Mouse (Mus musculus): ENCODE data around the gene Rab3ip. TPM values are rescaled to one million over a fixed set of nuclear protein-coding genes. Genes with fewer than 3 reads are reported as not detected.

Rab3ip gene
- 43.2 and 47.3 TPM in 2 replicates for polyA plus RNA-seq (2016; fragmentation: Nextera tagmentation; extraction: Ambion mirVana)

DNA sequence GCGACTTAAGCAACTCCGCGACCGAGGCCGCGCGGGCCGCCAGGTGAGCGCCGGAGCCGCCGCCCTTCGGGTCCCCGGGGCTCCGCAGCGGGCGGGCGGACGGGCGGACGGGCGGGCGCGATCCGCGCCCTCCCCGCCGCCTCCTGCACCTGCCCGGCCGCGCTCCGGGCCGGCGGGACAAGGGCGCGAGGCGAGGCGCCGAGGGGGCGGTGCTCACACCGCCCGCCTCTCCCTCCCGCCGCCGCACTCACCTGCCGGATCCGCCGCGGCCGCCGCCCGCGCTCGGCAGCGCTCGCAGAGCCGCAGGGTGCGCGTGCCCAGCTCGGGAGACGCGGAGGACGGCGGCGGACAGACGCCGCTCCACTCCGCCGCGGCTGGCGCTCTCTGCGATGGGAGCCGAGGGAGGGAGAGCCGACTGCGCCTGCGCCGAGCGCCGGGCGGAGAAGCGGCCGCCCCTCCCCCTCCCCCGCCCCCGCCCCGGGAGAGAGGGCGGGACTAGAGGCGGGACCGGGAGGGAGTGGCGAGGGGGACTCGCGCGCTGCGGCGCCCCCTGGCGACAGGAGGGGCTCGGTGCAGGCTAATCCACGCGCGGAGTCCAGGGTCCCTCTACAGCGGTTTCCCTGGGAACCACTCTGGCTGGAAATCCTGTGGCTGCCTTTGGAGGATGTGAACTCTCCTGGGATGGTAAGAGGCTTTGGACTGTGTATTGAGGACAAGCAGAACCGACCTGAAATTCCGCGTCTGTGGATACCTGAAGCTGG is at the start of gene Rab3ip:
Gene Rab3ip, minus strand, starts transcription at position 761 of the 761 bp plus-strand sequence.
- peak; percentile 96 for DNase-seq (ENCODE audit: low spot score)
- Histone ChIP-seq H3K4me3 (peak within 1 kb of the TSS; percentile 74), H3K27me3 (ENCODE audit: low read depth, poor library complexity, severe bottlenecking) (no peaks in the 10 kb centered on the region), H3K36me3 (no peaks in the 10 kb centered on the region), H3K27ac (replicated peaks) (peak within 1 kb of the TSS; percentile 93), H3K9me3 (replicated peaks) (0 out of 2 replicates have a peak, but pooled peaks cover 5% of the 10 kb centered on the region), H3K4me1 (peaks cover 25% of the 10 kb centered on the region)
- under 1% methylated on average over 88 of the region's 103 CpGs for WGBS

GRCm38 (mm10) chr10:116998716-116999455 is 48.3 kb upstream of the Rab3ip start:
- no peak for DNase-seq (ENCODE audit: low spot score)
- Histone ChIP-seq H3K4me3 (no peak overlapping the region), H3K9me3 (replicated peaks) (no peaks in the 10 kb centered on the region), H3K36me3 (no peaks in the 10 kb centered on the region), H3K27me3 (ENCODE audit: low read depth, poor library complexity, severe bottlenecking) (no peaks in the 10 kb centered on the region), H3K27ac (replicated peaks) (no peak overlapping the region), H3K4me1 (peaks cover 13% of the 10 kb centered on the region)
- WGBS, result 90% methylated on average over 17 of the region's 17 CpGs

DNA sequence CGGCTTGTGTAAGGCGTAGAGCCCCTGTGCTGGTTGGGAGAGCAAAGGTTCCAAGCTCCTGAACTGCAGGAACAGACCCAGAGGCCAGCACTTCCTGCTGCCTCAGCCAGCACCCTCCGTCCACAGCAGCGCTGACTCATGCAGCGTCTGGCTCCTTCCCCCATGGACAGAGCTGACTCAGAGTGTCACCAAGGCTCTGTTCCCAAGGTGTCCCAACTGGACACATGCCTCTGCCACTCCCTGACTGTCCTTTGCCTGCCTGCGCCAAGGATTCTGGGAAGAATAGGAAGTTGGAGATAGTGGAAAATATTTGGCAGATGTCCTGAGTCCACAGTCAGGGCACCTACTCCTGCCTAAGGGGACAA is 45.6 kb upstream of the Rab3ip start:
- Histone ChIP-seq H3K36me3 (no peaks in the 10 kb centered on the region), H3K4me3 (no peak overlapping the region), H3K27me3 (ENCODE audit: low read depth, poor library complexity, severe bottlenecking) (no peaks in the 10 kb centered on the region), H3K9me3 (replicated peaks) (no peaks in the 10 kb centered on the region), H3K27ac (replicated peaks) (0 out of 2 replicates have a peak overlapping the region, but pooled peaks have one; percentile 9), H3K4me1 (peaks cover 13% of the 10 kb centered on the region)
- WGBS, result 79% methylated on average over 6 of the region's 6 CpGs
- DNase-seq (ENCODE audit: low spot score), result no peak

- DNase-seq (ENCODE audit: low spot score), result no peak
- WGBS, result 70% methylated on average over 6 of the region's 6 CpGs
- no peaks in the 10 kb centered on the region for H3K9me3 ChIP-seq (replicated peaks)
- H3K4me3 ChIP-seq, result no peak overlapping the region
- 0 out of 2 replicates have a peak overlapping the region, but pooled peaks have one; percentile 9 for H3K27ac ChIP-seq (replicated peaks)
- H3K27me3 ChIP-seq (ENCODE audit: low read depth, poor library complexity, severe bottlenecking), result no peaks in the 10 kb centered on the region
- peaks cover 13% of the 10 kb centered on the region for H3K4me1 ChIP-seq
- no peaks in the 10 kb centered on the region for H3K36me3 ChIP-seq
Measured at GRCm38 (mm10) chr10:116995584-116996235, 45.1 kb upstream of the Rab3ip start.

GRCm38 (mm10) chr10:116995162-116995561 is 44.6 kb upstream of the Rab3ip start:
- Histone ChIP-seq H3K27ac (replicated peaks) (no peak overlapping the region), H3K4me1 (peaks cover 13% of the 10 kb centered on the region), H3K36me3 (no peaks in the 10 kb centered on the region), H3K27me3 (ENCODE audit: low read depth, poor library complexity, severe bottlenecking) (no peaks in the 10 kb centered on the region), H3K9me3 (replicated peaks) (no peaks in the 10 kb centered on the region), H3K4me3 (no peak overlapping the region)
- DNase-seq (ENCODE audit: low spot score), result no peak
- WGBS, result 88% methylated on average over 5 of the region's 5 CpGs

GRCm38 (mm10) chr10:116993971-116994370 is 43.4 kb upstream of the Rab3ip start:
- Histone ChIP-seq H3K4me3 (no peak overlapping the region), H3K9me3 (replicated peaks) (no peaks in the 10 kb centered on the region), H3K4me1 (peaks cover 14% of the 10 kb centered on the region), H3K36me3 (no peaks in the 10 kb centered on the region), H3K27ac (replicated peaks) (no peak overlapping the region), H3K27me3 (ENCODE audit: low read depth, poor library complexity, severe bottlenecking) (no peaks in the 10 kb centered on the region)
- DNase-seq (ENCODE audit: low spot score), result no peak
- 90% methylated on average over 8 of the region's 8 CpGs for WGBS

- no peak within 1 kb of the TSS for H3K4me3 ChIP-seq
- WGBS, result 65% methylated on average over 21 of the region's 21 CpGs
Measured at GRCm38 (mm10) chr10:116986264-116987082, 35.9 kb upstream of the Rab3ip start, which contains the start of gene Best3. Gene Best3, plus strand, starts transcription at chr10:116986314.

DNA sequence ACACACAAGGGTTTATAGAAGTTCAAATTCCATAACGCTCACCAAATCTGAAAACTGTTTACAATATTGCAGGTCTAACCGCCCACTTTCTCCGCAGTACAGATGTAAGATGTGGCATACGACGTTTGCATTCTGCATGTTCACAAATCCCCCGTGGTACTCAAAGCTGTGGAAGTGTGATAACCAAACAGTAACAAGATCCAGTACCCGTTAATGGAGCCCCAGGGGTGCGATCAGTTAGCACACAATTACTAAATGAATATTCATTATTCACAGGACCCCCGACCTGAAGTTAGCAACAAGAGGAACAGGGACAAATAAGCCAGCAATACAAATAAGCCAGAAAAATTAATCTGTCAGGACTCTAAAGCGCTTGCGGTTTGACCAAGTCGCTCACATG is 34.3 kb upstream of the Rab3ip start:
- H3K4me1 ChIP-seq, result peaks cover 31% of the 10 kb centered on the region
- no peak overlapping the region for H3K27ac ChIP-seq (replicated peaks)
- H3K36me3 ChIP-seq, result no peaks in the 10 kb centered on the region
- H3K9me3 ChIP-seq (replicated peaks), result no peaks in the 10 kb centered on the region
- no peak overlapping the region for H3K4me3 ChIP-seq
- WGBS, result 80% methylated on average over 12 of the region's 12 CpGs
- DNase-seq (ENCODE audit: low spot score), result no peak
- no peaks in the 10 kb centered on the region for H3K27me3 ChIP-seq (ENCODE audit: low read depth, poor library complexity, severe bottlenecking)

More at GRCm38 (mm10) chr10:116986264-116987082, 35.9 kb upstream of the Rab3ip start, which contains the start of gene Best3:
- Histone ChIP-seq H3K27me3 (ENCODE audit: low read depth, poor library complexity, severe bottlenecking) (no peaks in the 10 kb centered on the region), H3K36me3 (no peaks in the 10 kb centered on the region), H3K4me1 (peaks cover 31% of the 10 kb centered on the region), H3K9me3 (replicated peaks) (no peaks in the 10 kb centered on the region), H3K27ac (replicated peaks) (peak within 1 kb of the TSS; percentile 68)
- DNase-seq (ENCODE audit: low spot score), result peak; percentile 18

- no peaks in the 10 kb centered on the region for H3K27me3 ChIP-seq (ENCODE audit: low read depth, poor library complexity, severe bottlenecking)
- H3K9me3 ChIP-seq (replicated peaks), result no peaks in the 10 kb centered on the region
- H3K4me3 ChIP-seq, result no peak overlapping the region
- no peak overlapping the region for H3K27ac ChIP-seq (replicated peaks)
- 69% methylated on average over 4 of the region's 4 CpGs for WGBS
- DNase-seq (ENCODE audit: low spot score), result no peak
- peaks cover 20% of the 10 kb centered on the region for H3K4me1 ChIP-seq
- no peaks in the 10 kb centered on the region for H3K36me3 ChIP-seq
Measured at GRCm38 (mm10) chr10:116982526-116982925, 32.0 kb upstream of the Rab3ip start.

DNA sequence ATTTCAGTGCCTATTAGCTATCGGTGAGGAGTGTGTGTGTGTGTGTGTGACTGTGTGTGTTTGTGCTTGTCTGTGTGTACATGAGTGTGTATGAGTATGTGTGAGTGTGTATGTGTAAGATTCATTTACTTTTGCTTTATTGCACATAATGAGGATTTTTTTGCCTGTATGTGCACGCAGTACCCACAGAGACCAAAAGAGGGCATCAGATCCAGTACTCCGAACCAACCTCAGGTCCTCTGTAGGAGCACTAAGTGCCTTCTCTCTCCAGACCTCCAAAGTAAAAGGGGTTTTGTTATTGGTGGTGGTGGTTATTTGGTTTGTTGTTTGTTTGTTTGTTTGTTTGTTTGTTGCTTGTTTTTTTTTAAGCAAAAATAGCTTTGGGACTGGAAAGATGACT is 30.3 kb upstream of the Rab3ip start:
- Histone ChIP-seq H3K27me3 (ENCODE audit: low read depth, poor library complexity, severe bottlenecking) (no peaks in the 10 kb centered on the region), H3K27ac (replicated peaks) (no peak overlapping the region), H3K4me3 (no peak overlapping the region), H3K36me3 (no peaks in the 10 kb centered on the region), H3K4me1 (peaks cover 4% of the 10 kb centered on the region; the same call in 1 of the 2 replicates), H3K9me3 (replicated peaks) (no peaks in the 10 kb centered on the region)
- no peak for DNase-seq (ENCODE audit: low spot score)
- 67% methylated on average over 3 of the region's 3 CpGs for WGBS

- H3K36me3 ChIP-seq, result no peaks in the 10 kb centered on the region
- no peak for DNase-seq (ENCODE audit: low spot score)
- no peaks in the 10 kb centered on the region for H3K9me3 ChIP-seq (replicated peaks)
- H3K4me3 ChIP-seq, result no peak overlapping the region
- WGBS, result 78% methylated on average over 4 of the region's 4 CpGs
- H3K4me1 ChIP-seq, result peaks cover 4% of the 10 kb centered on the region; the same call in 1 of the 2 replicates
- H3K27me3 ChIP-seq (ENCODE audit: low read depth, poor library complexity, severe bottlenecking), result no peaks in the 10 kb centered on the region
- H3K27ac ChIP-seq (replicated peaks), result no peak overlapping the region
Measured at GRCm38 (mm10) chr10:116980273-116980672, 29.7 kb upstream of the Rab3ip start.

GRCm38 (mm10) chr10:116978841-116979240 is 28.3 kb upstream of the Rab3ip start:
- Histone ChIP-seq H3K4me3 (no peak overlapping the region), H3K27ac (replicated peaks) (no peak overlapping the region), H3K36me3 (no peaks in the 10 kb centered on the region), H3K27me3 (ENCODE audit: low read depth, poor library complexity, severe bottlenecking) (no peaks in the 10 kb centered on the region), H3K9me3 (replicated peaks) (no peaks in the 10 kb centered on the region), H3K4me1 (no peaks in the 10 kb centered on the region)
- WGBS, result 92% methylated on average over 9 of the region's 9 CpGs
- no peak for DNase-seq (ENCODE audit: low spot score)

Data from midbrain, embryonic 10.5 days (tissue).